Mouse (Mus musculus): ENCODE measurements at regions not wholly inside any gene's neighbourhood (a gene's known extent, or its start where the extent isn't known, plus 50 kb on each side); places are given as distances from the start of the nearest gene placed in this dataset.

GRCm38 (mm10) chr12:35429473-35429872 lies 105.4 kb downstream of the Ahr start:
- DNase-seq = no peak
- intact Hi-C loops (cut with DNase I) = no loop called here

- intact Hi-C loops (cut with DNase I) = no loop called here
- no peak for DNase-seq
Measured at GRCm38 (mm10) chr12:35419206-35419605, 115.6 kb downstream of the Ahr start.

GRCm38 (mm10) chr12:35417943-35418342 lies 116.9 kb downstream of the Ahr start:
- no peak for DNase-seq
- intact Hi-C loops (cut with DNase I) = no loop called here

- DNase-seq = no peak
- intact Hi-C loops (cut with DNase I) = no loop called here
Measured at GRCm38 (mm10) chr12:35416583-35416982, 118.3 kb downstream of the Ahr start.

GRCm38 (mm10) chr12:35412715-35413114 lies 122.1 kb downstream of the Ahr start:
- no peak for DNase-seq
- intact Hi-C loops (cut with DNase I) = no loop called here

GRCm38 (mm10) chr12:35408461-35408860 lies 126.4 kb downstream of the Ahr start:
- DNase-seq = no peak
- intact Hi-C loops (cut with DNase I) = no loop called here

- intact Hi-C loops (cut with DNase I) = no loop called here
- no peak for DNase-seq
Measured at GRCm38 (mm10) chr12:35408044-35408443, 126.8 kb downstream of the Ahr start.

- no peak for DNase-seq
- intact Hi-C loops (cut with DNase I) = no loop called here
Measured at GRCm38 (mm10) chr12:35401853-35402252, 133.0 kb downstream of the Ahr start.

- intact Hi-C loops (cut with DNase I) = no loop called here
Measured at GRCm38 (mm10) chr12:35401219-35401618, 133.6 kb downstream of the Ahr start.

GRCm38 (mm10) chr12:35395211-35395610 lies 139.6 kb downstream of the Ahr start:
- no peak for DNase-seq
- intact Hi-C loops (cut with DNase I) = no loop called here

More at GRCm38 (mm10) chr12:35401219-35401618, 133.6 kb downstream of the Ahr start:
- no peak for DNase-seq

GRCm38 (mm10) chr12:35392111-35392510 lies 142.7 kb downstream of the Ahr start:
- intact Hi-C loops (cut with DNase I) = no loop called here
- peak; percentile 6 to 14 for DNase-seq

- DNase-seq = no peak
- intact Hi-C loops (cut with DNase I) = no loop called here
Measured at GRCm38 (mm10) chr12:35390266-35390665, 144.6 kb downstream of the Ahr start.

- no peak for DNase-seq
- intact Hi-C loops (cut with DNase I) = no loop called here
Measured at GRCm38 (mm10) chr12:35389839-35390238, 145.0 kb downstream of the Ahr start.

- intact Hi-C loops (cut with DNase I) = no loop called here
- peak; percentile 30 to 44 for DNase-seq
Measured at GRCm38 (mm10) chr12:35384211-35384610, 150.6 kb downstream of the Ahr start.

GRCm38 (mm10) chr12:35377266-35377665 lies 157.6 kb downstream of the Ahr start:
- intact Hi-C loops (cut with DNase I) = no loop called here
- no peak for DNase-seq

- no peak for DNase-seq
- intact Hi-C loops (cut with DNase I) = no loop called here
Measured at GRCm38 (mm10) chr12:35376365-35376764, 158.5 kb downstream of the Ahr start.

GRCm38 (mm10) chr12:35357901-35358300 lies 176.9 kb downstream of the Ahr start:
- intact Hi-C loops (cut with DNase I) = no loop called here
- no peak for DNase-seq

- intact Hi-C loops (cut with DNase I) = no loop called here
- DNase-seq = no peak
Measured at GRCm38 (mm10) chr12:35338191-35338954, 196.5 kb downstream of the Ahr start.

- intact Hi-C loops (cut with DNase I) = no loop called here
- DNase-seq = no peak
Measured at GRCm38 (mm10) chr12:35336314-35336713, 198.5 kb downstream of the Ahr start.

GRCm38 (mm10) chr12:35334344-35335075 lies 200.3 kb downstream of the Ahr start:
- peak in 1 of 2 experiments; percentile 11 for DNase-seq
- intact Hi-C loops (cut with DNase I) = no loop called here

GRCm38 (mm10) chr12:35331303-35331702 lies 203.5 kb downstream of the Ahr start:
- DNase-seq = peak in 1 of 2 experiments; percentile 13
- intact Hi-C loops (cut with DNase I) = no loop called here

GRCm38 (mm10) chr12:35329699-35330098 lies 205.1 kb downstream of the Ahr start:
- intact Hi-C loops (cut with DNase I) = no loop called here
- no peak for DNase-seq
